Mouse (Mus musculus) lung, postnatal 25 days (tissue): ENCODE measurements at regions not wholly inside any gene's neighbourhood (a gene's known extent, or its start where the extent isn't known, plus 50 kb on each side); places are given as distances from the start of the nearest gene placed in this dataset.

Experiments used
- DNase-seq: peaks from one replicate; pipeline ENCODE4 v3.0.0; 2022; ENCODE audit warnings: low spot score

GRCm38 (mm10) chr13:70134544-70134943 is 332.3 kb downstream of the Med10 start:
- no peak for DNase-seq

GRCm38 (mm10) chr13:70136209-70136608 is 334.0 kb downstream of the Med10 start:
- no peak for DNase-seq

GRCm38 (mm10) chr13:70144461-70144860 is 342.3 kb downstream of the Med10 start:
- no peak for DNase-seq

GRCm38 (mm10) chr13:70145466-70145865 is 343.3 kb downstream of the Med10 start:
- DNase-seq = no peak

GRCm38 (mm10) chr13:70149041-70149898 is 347.1 kb downstream of the Med10 start:
- DNase-seq = no peak

- no peak for DNase-seq
Measured at GRCm38 (mm10) chr13:70149899-70150184, 347.6 kb downstream of the Med10 start.

- no peak for DNase-seq
Measured at GRCm38 (mm10) chr13:70153062-70153461, 350.9 kb downstream of the Med10 start.

- no peak for DNase-seq
Measured at GRCm38 (mm10) chr13:70155596-70155995, 353.4 kb downstream of the Med10 start.

- no peak for DNase-seq
Measured at GRCm38 (mm10) chr13:70156975-70157588, 354.9 kb downstream of the Med10 start.

- DNase-seq = no peak
Measured at GRCm38 (mm10) chr13:70159065-70159464, 356.9 kb downstream of the Med10 start.

- DNase-seq = no peak
Measured at GRCm38 (mm10) chr13:70159604-70160003, 357.4 kb downstream of the Med10 start.

GRCm38 (mm10) chr13:70162115-70162514 is 359.9 kb downstream of the Med10 start:
- DNase-seq = no peak

GRCm38 (mm10) chr13:70165511-70166225 is 363.5 kb downstream of the Med10 start:
- no peak for DNase-seq

- DNase-seq = no peak
Measured at GRCm38 (mm10) chr13:70167747-70168146, 365.6 kb downstream of the Med10 start.

- no peak for DNase-seq
Measured at GRCm38 (mm10) chr13:70168906-70169305, 366.7 kb downstream of the Med10 start.

- DNase-seq = no peak
Measured at GRCm38 (mm10) chr13:70177066-70177465, 374.9 kb downstream of the Med10 start.

GRCm38 (mm10) chr13:70178073-70178491 is 375.9 kb downstream of the Med10 start:
- no peak for DNase-seq

- DNase-seq = no peak
Measured at GRCm38 (mm10) chr13:70190978-70191377, 388.8 kb downstream of the Med10 start.

- DNase-seq = no peak
Measured at GRCm38 (mm10) chr13:70192101-70193025, 390.2 kb downstream of the Med10 start.

- no peak for DNase-seq
Measured at GRCm38 (mm10) chr13:70193270-70193669, 391.1 kb downstream of the Med10 start.

- no peak for DNase-seq
Measured at GRCm38 (mm10) chr13:70195854-70196253, 393.7 kb downstream of the Med10 start.

- no peak for DNase-seq
Measured at GRCm38 (mm10) chr13:70198638-70199037, 396.4 kb downstream of the Med10 start.
